Mouse (Mus musculus) thymus, postnatal 36 days (tissue): ENCODE results near the gene Sh3kbp1.

ENCODE experiments used
- DNase-seq, 2 experiments: peaks; one replicate each; pipeline ENCODE4 v3.0.0; 2022; ENCODE audit warnings: mixed read lengths in 2 of 2

Gene Sh3kbp1

GRCm38 (mm10) chrX:159840225-159840624, 213.2 kb downstream of the Sh3kbp1 start:
- no peak for DNase-seq

- DNase-seq = no peak
Observed at GRCm38 (mm10) chrX:159850722-159851121, 223.7 kb downstream of the Sh3kbp1 start.

- no peak for DNase-seq
Observed at GRCm38 (mm10) chrX:159856866-159857265, 229.8 kb downstream of the Sh3kbp1 start.

DNA sequence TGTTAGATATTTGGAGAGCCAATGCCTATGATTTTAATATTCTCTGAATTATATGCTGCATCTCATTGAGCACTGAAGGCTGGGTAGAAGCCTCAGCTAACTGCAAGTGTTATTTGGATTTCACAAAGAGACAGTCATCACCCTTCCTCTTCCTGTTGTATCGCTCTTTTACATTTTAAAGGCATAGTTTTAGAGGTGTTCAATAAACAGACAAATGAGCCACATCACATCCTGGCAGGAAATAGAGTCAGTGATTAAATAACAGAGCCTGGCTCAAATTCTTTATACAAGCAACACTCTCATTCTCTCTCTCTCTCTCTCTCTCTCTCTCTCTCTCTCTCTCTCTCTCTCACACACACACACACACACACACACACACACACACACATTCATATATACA, 231.1 kb downstream of the Sh3kbp1 start:
- no peak for DNase-seq

DNA sequence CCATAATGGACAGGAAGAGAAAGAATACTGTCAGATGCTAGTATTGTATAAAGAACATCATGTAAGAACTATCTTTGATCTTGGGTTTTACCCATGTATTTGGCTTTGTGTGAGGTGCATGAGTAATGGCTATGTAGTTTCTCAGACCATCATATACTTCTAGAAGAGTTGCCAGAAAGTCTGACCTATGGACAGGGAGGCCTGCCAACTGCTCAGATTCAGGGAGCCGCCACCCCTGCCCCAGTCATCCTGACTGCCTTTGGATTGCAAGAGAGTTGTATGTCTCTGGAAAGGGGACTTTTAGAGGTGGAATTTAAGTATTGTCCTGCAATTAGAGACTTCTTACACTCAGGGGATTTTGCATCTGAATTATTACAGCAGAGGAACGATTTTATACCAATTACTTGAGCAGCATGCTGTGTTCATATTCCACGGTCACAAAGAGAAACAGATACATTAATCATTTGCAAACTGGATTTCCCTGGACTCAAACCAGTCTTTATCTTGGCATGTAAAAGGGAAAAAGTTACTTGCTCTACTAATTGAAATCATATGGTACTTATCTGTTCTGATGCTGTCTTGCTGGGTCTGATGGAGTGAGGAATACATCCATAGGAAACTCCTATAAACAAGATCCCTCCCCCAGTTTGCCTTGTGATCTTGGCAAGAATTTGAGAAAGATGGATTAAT, 233.9 kb downstream of the Sh3kbp1 start:
- DNase-seq = no peak

GRCm38 (mm10) chrX:159867660-159868059, 240.6 kb downstream of the Sh3kbp1 start:
- DNase-seq = no peak

DNA sequence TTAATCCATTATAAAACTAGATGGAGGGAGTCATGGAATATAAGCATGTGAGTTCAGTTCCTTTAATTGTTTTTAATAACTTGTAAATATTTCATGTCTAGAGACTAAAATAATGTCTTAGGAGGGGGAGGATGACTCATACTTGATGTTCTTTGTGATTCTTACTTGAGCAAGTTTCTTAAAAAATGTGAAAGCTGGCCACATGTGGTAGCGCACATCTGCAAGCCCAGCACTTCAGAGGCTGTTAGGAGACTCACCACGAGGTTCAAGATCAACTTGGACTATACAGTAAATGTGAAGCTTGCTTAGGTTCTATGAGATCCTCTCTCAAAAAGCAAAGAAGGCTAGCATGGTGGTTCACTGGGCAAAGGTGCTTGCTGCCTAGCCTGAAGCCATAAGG, 245.4 kb downstream of the Sh3kbp1 start:
- no peak for DNase-seq

DNA sequence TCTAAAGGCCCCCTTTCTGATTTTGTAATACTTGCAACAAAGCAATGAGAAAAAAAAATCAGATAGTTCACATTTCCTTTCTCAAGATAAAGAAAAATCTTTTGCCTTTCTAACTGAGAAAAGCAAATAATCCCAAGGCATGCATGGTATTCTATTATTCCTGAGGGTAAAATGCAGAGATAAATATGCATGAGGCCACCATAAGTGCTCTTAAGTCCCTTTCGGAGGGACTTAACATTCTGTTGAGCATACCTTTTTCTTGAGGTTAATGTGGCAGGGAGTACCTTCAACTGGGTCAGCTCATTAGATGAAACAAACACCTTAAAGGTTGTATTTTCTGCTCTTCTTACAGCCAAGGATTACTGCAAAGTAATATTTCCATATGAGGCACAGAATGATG, 250.7 kb downstream of the Sh3kbp1 start:
- DNase-seq = no peak

GRCm38 (mm10) chrX:159879455-159879854, 252.4 kb downstream of the Sh3kbp1 start:
- no peak for DNase-seq

- DNase-seq = no peak
Observed at GRCm38 (mm10) chrX:159881576-159881975, 254.5 kb downstream of the Sh3kbp1 start.

- DNase-seq = no peak
Observed at GRCm38 (mm10) chrX:159896536-159896935, 269.5 kb downstream of the Sh3kbp1 start.

DNA sequence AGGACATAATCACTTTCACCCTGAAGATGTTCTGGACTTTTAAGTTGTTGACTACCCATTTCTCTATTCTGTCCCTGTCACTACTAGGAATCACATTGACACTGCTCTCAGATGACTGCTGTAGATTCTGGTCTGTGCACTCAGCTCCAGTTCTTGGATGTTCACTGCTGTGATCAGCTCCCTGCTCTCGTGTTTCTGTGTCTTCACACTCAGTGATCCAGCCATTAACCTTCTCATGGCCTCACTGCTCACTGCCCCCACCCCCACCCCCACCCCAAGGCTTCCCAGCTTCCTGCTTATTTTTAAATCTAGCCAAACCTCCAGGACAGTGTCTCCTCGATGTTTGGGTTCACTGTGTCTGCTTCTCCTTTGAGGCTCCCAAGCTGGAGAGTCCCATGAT, 271.0 kb downstream of the Sh3kbp1 start:
- no peak for DNase-seq

DNA sequence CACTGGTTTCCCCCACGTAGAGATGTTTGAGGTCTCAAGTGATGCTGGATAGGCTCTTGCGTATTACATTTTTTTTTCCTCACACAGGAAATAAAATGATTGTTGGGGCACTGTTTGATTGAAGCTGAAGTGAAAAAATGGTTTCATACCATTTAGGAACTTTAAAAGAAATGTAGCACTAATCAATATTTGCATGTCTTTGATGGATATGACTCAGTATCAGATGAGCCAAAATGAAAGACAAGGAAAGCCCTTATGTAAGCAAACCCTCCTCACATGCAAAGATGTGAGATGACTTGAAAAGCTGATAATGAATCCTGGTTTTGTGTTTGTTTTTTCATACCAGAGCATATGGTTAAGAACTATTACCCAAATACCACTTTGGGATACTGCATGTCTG, 272.0 kb downstream of the Sh3kbp1 start:
- no peak for DNase-seq

DNA sequence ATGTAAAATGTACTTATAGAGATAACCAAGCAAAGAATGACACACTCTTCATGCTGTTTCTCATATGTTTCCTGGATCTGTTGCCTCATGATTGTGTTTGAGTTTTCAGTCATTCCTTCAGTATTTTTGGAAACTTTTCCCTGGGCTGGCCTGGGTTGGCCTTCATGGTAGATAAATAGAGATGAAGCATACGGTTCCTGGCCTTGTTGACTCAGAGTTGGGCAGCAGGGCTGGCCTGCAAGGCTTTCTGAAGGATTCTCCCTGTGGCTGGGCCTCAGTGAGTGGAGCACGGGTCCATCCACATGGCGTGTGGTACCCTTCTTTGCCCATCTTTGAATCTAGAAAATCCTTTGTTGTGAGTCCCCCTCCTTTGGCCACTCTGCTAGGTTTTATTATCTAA, 276.3 kb downstream of the Sh3kbp1 start:
- DNase-seq = no peak

DNA sequence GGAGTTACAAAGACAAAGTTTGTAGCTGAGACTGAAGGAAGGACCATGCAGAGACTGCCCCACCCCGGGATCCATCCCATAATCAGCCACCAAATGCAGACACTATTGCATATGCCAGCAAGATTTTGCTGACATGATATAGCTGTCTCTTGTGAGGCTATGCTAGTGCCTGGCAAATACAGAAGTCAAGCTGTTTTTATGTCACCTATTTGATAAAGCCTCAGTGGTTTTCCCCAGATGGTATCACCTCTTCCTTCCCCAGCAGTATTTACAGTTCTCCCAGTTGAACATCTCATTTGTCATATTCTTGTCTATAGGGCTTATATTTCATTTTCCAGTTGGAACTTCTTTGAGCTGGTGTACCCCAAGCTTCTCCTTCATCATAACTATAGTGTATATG, 280.6 kb downstream of the Sh3kbp1 start:
- no peak for DNase-seq

GRCm38 (mm10) chrX:159909446-159910277, 282.6 kb downstream of the Sh3kbp1 start:
- DNase-seq = no peak

DNA sequence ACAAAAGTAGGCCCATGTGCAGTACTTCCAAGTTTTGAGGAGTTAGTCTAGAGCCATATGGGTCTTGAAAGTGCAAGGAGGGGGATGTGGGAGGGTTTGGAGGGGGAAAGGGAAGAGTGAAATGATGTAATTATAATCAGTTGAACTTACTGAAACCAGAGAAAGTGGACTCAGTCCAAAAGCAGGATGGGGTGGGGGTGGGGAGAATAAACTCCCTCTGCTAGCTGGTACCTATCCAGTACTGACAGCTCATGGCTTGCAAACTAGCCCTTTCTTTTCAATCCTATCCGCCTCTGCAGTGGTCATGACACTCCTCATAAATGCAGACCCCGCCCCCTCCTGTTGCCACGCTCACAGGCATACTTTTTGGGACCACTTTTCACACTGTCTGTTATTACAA, 283.5 kb downstream of the Sh3kbp1 start:
- DNase-seq = no peak

DNA sequence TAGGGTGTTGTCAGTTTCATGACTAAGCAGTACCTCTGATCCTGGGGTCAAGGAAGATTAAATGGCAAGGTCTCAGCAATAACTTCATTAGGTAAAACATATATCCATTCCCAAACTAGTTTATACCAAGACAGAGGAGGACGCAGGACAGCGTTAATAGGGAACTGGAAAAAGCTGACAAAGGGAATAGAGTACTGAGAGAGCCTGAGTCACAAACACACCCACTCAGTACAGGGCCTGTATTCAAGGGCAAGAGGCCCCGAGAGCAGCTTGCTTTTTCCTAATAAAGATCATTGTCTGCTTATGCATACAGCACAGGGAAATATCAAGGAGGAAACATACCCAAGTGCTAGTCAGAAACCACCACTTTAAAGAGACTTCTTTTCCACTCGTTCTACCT, 284.5 kb downstream of the Sh3kbp1 start:
- DNase-seq = no peak

GRCm38 (mm10) chrX:159912061-159912460, 285.0 kb downstream of the Sh3kbp1 start:
- DNase-seq = no peak

GRCm38 (mm10) chrX:159913489-159913888, 286.4 kb downstream of the Sh3kbp1 start:
- DNase-seq = no peak

DNA sequence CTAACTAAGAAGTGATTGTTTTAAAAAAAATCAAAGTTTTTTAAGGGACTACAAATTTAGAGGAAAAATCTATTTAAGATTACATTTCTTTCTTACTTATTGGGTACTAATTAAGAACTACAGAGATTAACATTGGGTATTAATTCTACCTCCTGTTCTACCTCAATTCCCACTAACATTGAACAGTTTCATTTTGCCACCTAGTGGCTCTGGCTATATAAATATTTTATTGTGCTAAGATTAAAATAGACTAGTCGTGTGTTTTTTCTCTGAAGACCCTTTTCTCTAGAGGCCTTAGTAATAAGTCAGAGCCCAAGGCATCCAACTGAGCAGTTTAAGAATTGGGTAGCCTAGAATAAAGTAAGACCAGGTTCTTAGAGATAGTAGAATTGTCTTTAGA, 288.1 kb downstream of the Sh3kbp1 start:
- DNase-seq = no peak

DNA sequence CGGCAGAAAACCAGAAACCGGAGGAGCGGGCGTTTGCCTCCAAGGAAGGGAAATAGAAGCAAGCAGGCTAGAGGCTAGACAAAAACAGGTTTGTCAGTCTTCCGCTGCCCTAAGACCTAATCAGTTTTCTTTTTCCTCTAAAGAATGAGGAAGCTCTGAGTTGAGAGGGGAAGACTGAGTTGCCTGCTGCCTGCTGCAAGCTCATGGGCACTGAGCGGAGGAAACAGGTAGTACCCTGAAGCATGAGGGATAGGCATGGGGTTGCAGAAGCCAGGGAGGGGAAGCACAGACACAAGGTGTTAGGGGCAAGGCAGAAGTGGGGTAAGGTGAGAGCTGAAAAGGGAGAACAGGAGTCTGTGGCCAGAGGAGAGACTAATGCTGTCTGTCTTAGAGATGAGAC, 297.7 kb downstream of the Sh3kbp1 start:
- DNase-seq = no peak

- no peak for DNase-seq
Observed at GRCm38 (mm10) chrX:159928165-159928564, 301.1 kb downstream of the Sh3kbp1 start.

GRCm38 (mm10) chrX:159928834-159929233, 301.8 kb downstream of the Sh3kbp1 start:
- DNase-seq = no peak
